Mouse (Mus musculus) kidney, postnatal 10 days (tissue): ENCODE measurements around the gene Tpcn1.

Experiments used
- DNase-seq: peaks from one replicate; pipeline ENCODE4 v3.0.0; 2021; ENCODE audit warnings: mixed read lengths

The Tpcn1 gene

GRCm38 (mm10) chr5:120607335-120607734 lies 18.9 kb upstream of the Tpcn1 start:
- DNase-seq, result no peak

GRCm38 (mm10) chr5:120606590-120607200 lies 18.2 kb upstream of the Tpcn1 start:
- DNase-seq, result no peak

GRCm38 (mm10) chr5:120605688-120606087 lies 17.2 kb upstream of the Tpcn1 start:
- DNase-seq, result peak; percentile 95

- no peak for DNase-seq
These were observed 16.8 kb upstream of the Tpcn1 start for GRCm38 (mm10) chr5:120605241-120605661.

GRCm38 (mm10) chr5:120604839-120605238 lies 16.4 kb upstream of the Tpcn1 start:
- peak; percentile 94 for DNase-seq

- DNase-seq, result no peak
These were observed 15.0 kb upstream of the Tpcn1 start for GRCm38 (mm10) chr5:120603515-120603914.

- no peak for DNase-seq
These were observed 13.7 kb upstream of the Tpcn1 start for GRCm38 (mm10) chr5:120602210-120602609.

- DNase-seq, result peak; percentile 39
These were observed 12.6 kb upstream of the Tpcn1 start for GRCm38 (mm10) chr5:120600946-120601668.

GRCm38 (mm10) chr5:120599625-120600024 lies 11.2 kb upstream of the Tpcn1 start:
- no peak for DNase-seq

GRCm38 (mm10) chr5:120594485-120594884 lies 6.0 kb upstream of the Tpcn1 start:
- no peak for DNase-seq

- DNase-seq, result no peak
These were observed 3.7 kb upstream of the Tpcn1 start for GRCm38 (mm10) chr5:120592141-120592540.

GRCm38 (mm10) chr5:120590356-120591010 lies 2.0 kb upstream of the Tpcn1 start:
- DNase-seq, result no peak

GRCm38 (mm10) chr5:120587940-120588568 lies 419 bp downstream of the Tpcn1 start:
- DNase-seq, result no peak

- DNase-seq, result peak; percentile 68
These were observed 902 bp downstream of the Tpcn1 start for GRCm38 (mm10) chr5:120587616-120587926.

- peak; percentile 79 for DNase-seq
These were observed 1.5 kb downstream of the Tpcn1 start for GRCm38 (mm10) chr5:120586741-120587615.

GRCm38 (mm10) chr5:120584968-120585367 lies 3.5 kb downstream of the Tpcn1 start:
- DNase-seq, result no peak

GRCm38 (mm10) chr5:120583511-120583910 lies 5.0 kb downstream of the Tpcn1 start:
- no peak for DNase-seq

- DNase-seq, result no peak
These were observed 6.5 kb downstream of the Tpcn1 start for GRCm38 (mm10) chr5:120582002-120582401.

- no peak for DNase-seq
These were observed 8.4 kb downstream of the Tpcn1 start for GRCm38 (mm10) chr5:120579898-120580626.

GRCm38 (mm10) chr5:120579211-120579897 lies 9.1 kb downstream of the Tpcn1 start:
- peak; percentile 81 for DNase-seq

GRCm38 (mm10) chr5:120578504-120579081 lies 9.9 kb downstream of the Tpcn1 start:
- DNase-seq, result peak; percentile 84
